Mouse (Mus musculus) spleen, embryonic (tissue): Measurements from ENCODE around the gene Mstn.

Source experiments
- CTCF ChIA-PET: fragments of 350-600 bp; sonication (Branson Sonifier 250); formaldehyde crosslinking; loops from one replicate; lab custom pipeline; 2022; lab: Charles Lee

The Mstn gene

GRCm38 (mm10) chr1:53093180-53093579 lies 31.7 kb downstream of the Mstn start:
- CTCF ChIA-PET: no interaction called here

GRCm38 (mm10) chr1:53110561-53110960 lies 49.1 kb downstream of the Mstn start:
- CTCF ChIA-PET: no interaction called here
